Mouse (Mus musculus) adrenal gland, postnatal 36 days (tissue): ENCODE data around the gene Polr1a. TPM values are rescaled to one million over a fixed set of nuclear protein-coding genes. Genes with fewer than 3 reads are reported as not detected.
"Not testable (repeated sequence)": the region's sequence is repeated elsewhere in the genome, so short reads cannot be mapped to it uniquely, and the experiment has no call there.

ENCODE experiments used
- DNase-seq, 2 experiments: peaks; one replicate each; pipeline ENCODE4 v3.0.0; 2021; ENCODE audit warnings: mixed read lengths in 1 of 2
- long read RNA-seq, 2 experiments: library from polyadenylated mRNA; stranded (forward); transcript quantifications; one replicate each; pipeline ENCODE4 v2.0.0; 2021; ENCODE audit warnings: borderline sequencing depth in 2 of 2
- total RNA-seq, 2 experiments: library from RNA; stranded (reverse); gene quantifications; 2 replicates each; pipeline ENCODE4 v1.2.3; 2021

Polr1a gene
- 10 to 100 TPM; 71.2 to 75.2 TPM for total RNA-seq
- long read RNA-seq, experiment 1, partial matches to known transcripts: 10 of 13 reads
- long read RNA-seq, experiment 1, other reads (novel, unspliced or antisense): 3 of 13 reads
- long read RNA-seq, experiment 2, partial matches to known transcripts: 3 of 7 reads
- long read RNA-seq, experiment 2, other reads (novel, unspliced or antisense): 3 of 7 reads

DNA sequence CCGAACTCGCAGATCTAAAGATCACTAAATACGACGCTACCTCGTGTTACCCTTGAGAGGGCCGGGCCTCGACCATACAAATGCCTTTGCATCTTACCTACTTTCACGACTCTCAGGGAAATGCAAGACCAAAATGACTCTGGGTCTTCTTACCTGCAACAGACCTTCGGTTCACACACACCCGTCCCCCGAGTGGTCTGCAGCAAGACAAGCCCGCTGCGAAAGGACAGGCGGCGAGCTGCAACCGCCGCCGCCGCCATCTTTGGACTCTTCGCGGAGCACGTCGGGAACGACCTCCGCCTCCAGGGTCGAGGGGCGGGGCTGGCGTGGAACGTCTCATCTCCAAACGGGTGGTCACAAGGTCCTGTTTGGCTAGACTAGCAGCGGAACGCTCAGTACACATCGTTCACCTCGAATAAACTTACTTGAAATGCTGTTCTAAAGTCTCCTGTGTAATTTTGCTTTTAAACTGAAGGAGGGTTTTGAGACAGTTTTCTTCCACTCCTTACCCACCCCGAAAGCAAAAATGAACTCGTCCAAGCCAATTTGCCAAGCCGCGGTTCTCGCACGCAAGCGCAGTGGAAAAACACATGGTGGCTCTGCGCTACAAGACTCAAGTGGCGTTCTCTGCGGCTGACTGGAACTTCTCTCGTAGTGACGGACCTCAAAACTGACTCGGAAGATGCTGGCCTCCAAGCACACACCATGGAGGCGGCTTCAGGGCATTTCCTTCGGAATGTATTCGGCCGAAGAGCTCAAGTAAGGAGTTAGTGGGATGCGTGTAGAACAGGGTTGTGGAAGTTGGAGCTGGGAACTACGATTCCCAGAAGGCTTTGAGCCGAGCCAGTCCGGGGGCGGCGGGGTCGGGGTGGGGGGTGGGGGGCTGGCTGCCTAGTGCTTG lies at the start of gene Polr1a, which contains the start of gene Ptcd3:
TSS of gene Polr1a (plus strand) at position 573 of the 901 bp plus-strand sequence.
TSS of gene Ptcd3 (minus strand) at position 270 of the 901 bp plus-strand sequence.
- peak; percentile 92 to 95 for DNase-seq

DNA sequence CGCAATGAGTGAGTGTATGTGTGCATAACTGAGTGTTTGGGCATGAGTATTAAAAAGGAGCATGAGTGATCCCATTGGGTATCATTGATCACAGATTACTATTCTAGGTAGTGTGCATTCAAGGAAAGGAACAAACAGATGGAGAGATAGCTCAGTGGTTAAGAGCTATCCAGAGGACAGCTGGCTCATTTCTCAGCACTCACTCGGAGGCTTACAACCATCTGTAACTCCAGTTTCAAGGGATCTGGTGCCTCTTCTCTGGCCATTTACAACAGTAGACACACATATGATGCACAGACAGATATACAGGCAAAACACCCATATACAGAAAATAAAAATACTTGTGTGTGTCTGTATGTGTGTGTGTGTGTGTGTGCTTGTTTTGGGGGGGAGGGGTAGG lies 41.1 kb upstream of the Polr1a start:
- no peak for DNase-seq

- no peak for DNase-seq
These were observed 40.0 kb upstream of the Polr1a start for GRCm38 (mm10) chr6:71868809-71869208.

DNA sequence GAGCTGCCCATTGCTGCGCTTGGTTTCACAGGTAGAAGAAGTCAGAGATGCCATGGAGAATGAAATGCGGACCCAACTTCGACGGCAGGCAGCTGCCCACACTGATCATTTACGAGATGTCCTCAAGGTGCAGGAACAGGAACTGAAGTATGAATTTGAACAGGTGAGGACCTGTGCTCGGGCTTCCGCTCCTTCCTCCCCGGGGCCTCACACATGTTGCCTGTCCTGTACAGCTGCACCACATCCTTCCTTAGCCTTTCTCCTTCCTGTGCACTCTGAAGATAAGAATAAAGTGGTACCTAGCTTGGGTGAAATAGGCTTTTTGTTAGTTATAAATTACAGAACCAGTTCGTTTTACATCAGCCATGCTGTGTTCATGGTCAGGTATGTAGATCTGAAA lies 37.5 kb upstream of the Polr1a start:
- no peak for DNase-seq

GRCm38 (mm10) chr6:71877965-71878760 lies 30.7 kb upstream of the Polr1a start:
- DNase-seq: no peak

DNA sequence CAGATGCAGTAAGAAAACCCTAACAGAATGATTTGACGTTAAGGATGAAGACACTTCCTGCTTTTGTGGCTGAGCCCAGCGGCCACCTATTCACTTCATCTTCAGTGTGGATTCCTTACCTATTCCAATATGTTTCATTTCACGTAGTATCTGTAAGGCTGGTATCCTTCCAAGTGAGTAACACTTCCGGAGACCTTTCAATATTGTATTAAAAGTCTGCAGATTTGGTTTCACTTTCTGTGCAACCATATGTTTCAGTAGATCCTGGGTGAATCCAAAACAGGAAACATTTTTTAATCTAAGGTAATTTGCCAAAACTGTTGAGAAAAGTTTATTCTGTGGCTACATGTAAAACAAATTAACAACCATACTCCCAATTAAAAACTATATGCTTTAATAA lies 15.6 kb upstream of the Polr1a start:
- no peak for DNase-seq

DNA sequence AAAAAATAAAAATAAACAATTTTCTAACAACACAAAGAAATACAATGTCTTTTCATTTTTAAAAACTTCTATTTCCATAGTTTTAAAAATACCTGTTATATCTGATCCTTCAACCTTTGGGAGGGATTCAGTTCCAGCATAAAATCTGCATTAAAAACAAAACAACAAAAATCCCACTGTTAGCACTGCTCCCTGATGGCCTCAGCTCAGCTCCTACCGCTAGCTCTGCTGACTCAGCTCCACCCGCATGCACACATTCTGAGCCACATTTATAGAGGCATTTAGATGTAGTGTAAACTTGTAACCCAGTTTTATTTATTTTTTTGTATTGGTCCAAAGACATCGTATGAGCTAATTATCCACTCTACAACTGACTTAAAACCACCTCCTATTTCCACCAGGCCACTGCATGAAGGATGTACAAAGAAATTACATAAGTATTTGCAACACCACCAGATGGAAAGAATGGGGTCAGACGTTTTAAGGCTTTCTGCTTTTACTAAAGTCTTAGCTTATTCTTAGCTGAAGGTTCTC lies 1.1 kb upstream of the Polr1a start:
- no peak for DNase-seq

DNA sequence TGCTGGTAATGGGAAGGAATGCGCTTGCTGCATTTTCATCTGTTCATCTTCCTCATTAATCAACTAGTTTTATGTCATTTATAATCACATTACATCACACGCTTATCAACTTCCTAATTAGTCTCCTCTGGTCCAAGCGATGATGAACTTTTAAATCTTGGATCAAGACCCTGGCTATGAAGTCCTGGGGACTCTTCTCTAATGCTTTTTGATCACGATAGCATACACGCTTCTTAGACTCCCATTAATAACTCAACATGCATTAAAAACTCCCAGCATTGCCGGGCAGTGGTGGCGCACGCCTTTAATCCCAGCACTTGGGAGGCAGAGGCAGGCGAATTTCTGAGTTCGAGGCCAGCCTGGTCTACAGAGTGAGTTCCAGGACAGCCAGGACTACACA lies 531 bp downstream of the Polr1a start:
- DNase-seq: no peak

GRCm38 (mm10) chr6:71909840-71910239 lies 987 bp downstream of the Polr1a start:
- no peak for DNase-seq

DNA sequence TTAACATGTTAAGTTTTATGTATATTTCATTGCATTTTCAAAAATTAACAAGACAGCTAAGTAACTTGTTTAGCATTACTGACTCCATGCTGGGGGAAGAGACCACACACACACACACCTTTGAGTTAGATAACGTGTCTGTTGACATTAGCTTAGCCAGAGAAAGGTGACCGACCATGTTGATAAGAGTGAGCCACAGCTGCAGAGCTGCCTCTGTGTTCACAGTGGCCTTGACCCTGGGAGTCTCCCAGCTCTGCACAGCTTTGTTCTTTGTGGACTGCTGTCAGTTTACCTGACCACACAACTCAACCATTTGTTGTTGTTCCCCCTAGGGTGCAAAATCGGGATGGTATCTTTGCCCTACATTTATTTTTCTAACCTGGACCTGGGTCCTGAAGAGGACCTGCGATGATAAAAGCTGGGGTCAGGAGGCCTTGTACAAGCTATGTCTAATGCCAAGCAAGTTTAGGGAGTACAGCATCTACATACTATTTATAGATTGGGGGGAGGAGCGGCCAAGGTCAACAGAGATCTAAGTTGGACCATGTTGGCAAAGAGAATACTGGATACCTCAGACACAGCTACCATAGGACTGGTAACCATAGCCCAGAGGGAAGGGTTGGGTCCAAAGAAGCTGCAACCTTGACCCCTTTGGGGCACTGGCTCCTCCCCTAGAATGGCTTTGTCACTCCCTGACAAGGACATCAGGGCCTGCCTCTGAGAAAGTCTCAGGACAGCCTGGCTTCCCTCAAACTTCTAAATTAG lies 3.0 kb downstream of the Polr1a start:
- peak; percentile 70 to 75 for DNase-seq

DNA sequence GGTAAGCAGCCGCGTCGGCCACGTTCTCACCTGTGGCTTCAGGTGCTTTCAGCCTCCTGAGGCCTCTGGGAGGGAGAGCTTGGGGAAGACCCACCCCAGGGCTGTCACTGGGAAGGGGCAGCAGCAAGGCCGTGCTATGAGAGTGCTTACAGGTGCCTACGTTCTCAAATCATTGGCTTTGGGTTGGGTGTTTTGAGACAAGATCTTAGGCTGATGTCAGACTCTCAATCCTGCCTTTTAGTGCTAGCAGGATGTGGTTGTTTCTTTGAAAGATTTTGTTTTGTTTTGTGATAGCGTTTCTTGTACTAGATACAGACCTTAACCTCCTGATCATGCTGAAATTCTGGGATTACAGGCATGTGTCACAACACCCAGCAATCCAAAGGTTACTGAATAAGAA lies 11.9 kb downstream of the Polr1a start:
- no peak for DNase-seq

DNA sequence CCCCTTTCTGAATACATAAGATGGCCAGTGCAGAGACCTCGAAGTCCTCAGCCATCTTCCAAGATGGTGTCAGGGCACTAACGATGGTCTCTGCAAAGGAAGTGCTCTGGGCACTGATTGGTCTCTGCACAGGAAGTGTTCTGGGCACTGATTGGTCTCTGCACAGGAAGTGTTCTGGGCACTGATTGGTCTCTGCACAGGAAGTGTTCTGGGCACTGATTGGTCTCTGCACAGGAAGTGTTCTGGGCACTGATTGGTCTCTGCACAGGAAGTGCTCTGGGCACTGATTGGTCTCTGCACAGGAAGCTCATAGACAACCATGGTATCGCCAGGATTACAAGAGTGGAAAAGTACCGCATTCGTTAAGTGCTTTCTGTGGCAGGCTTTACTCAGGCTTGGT lies 16.4 kb downstream of the Polr1a start:
- not testable (repeated sequence) for DNase-seq

- peak; percentile 71 to 83 for DNase-seq
These were observed 19.1 kb downstream of the Polr1a start for GRCm38 (mm10) chr6:71927911-71928310.

GRCm38 (mm10) chr6:71930053-71930452 lies 21.2 kb downstream of the Polr1a start:
- DNase-seq: no peak

DNA sequence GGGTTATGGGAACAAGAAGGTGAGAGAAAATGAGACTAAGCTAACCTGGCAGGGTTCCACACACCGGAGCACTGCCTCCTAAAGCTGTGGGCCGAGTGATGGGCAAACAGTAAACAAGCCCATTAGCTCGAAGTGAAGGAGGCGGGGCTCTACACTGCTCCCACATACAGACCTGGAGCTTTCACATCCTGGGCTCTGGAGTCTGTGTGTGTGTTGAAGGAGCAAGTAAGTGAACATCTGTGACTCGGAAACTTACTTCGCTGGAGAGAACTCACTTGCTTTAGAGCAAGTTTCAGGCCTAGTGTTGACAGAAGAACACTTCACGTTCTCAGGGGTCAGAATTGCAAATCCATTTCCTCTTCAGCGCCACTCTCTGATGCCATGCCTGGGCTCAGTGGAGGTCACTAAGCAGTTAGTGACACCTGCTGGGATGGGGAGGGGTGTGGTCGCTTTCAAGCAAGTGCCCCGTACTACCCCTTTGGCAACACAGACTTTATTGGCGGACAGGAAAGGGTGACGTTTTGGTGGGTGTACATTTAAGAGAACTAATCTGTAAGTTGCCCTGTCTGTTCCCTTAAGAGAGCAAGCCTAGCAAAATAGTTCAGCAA lies 22.1 kb downstream of the Polr1a start:
- DNase-seq: no peak

DNA sequence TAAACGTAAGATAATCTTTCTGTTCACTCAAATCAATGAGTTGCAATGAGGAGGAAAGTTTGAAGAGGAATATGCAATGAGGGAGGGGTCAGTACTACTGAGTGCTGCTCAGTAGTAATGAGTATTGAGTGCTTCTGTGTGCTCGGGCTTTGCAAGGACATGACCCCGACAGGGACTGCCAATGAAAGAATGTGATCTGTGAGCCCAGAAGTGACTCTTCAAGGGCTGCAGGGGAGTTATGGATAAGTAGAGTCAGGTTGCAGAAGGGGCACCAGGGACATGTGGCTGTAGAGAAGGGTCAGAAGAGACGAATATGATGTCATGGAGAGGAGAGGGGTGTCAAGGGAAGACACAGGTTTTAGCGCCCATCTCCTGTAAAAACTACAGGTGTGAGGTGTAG lies 23.5 kb downstream of the Polr1a start:
- no peak for DNase-seq

GRCm38 (mm10) chr6:71934081-71934556 lies 25.3 kb downstream of the Polr1a start:
- peak; percentile 73 to 74 for DNase-seq

DNA sequence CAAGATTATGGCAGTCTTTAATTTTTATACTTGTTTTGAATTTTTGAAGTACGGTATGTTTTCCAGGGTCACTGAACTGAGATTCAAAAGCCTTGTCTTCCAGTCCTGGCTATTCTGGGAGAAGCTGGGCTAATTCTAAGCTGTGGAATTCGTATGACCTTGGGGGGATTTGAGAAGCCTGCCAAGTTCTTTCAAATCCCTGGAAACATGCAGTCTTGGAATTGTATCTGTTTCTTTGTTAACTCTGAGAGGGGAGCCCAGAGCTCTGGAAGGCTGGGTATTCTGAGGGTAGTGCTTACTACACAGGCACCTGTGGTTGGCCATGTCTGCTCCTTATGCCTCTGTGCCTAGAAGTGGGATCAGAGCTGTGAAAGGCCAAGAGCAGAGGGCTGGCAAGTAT lies 26.9 kb downstream of the Polr1a start:
- peak; percentile 30 to 56 for DNase-seq

GRCm38 (mm10) chr6:71940912-71941311 lies 32.1 kb downstream of the Polr1a start:
- no peak for DNase-seq

DNA sequence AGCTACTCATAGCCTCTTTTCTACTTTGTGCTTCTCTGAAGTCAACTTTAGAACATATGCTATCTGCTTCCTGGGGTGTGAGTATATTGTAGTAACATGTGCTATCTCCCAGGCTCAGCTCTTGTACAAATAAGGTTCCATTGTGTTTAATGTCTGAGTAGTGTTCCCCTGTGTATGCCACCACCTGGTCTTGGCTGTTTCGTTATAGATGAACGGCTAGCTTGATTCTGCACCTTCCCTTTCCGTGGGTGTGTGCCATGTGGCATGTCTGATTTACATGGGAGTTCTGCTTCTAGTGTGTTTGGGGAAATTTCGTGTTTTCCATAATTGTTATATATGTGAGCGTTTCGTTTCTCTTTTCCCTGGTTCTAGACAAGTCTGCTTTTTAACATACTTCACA lies 36.2 kb downstream of the Polr1a start:
- no peak for DNase-seq

- no peak for DNase-seq
These were observed 37.3 kb downstream of the Polr1a start for GRCm38 (mm10) chr6:71946121-71946520.
